Mouse (Mus musculus) bone marrow, adult 2 months (tissue): ENCODE data around the gene Fyco1.

Experiments used
- CTCF ChIP-seq: fragments of 200-500 bp; IDR thresholded peaks from 2 replicates; pipeline ENCODE4 v1.5.1; 2011; ENCODE audit warnings: low read length, control low read depth; ENCODE audit not compliant: control insufficient read depth, insufficient read depth
- POLR2A ChIP-seq: fragments of 200-500 bp; IDR thresholded peaks from 2 replicates; pipeline ENCODE4 v1.6.1; 2011; ENCODE audit warnings: low read depth, mild to moderate bottlenecking, control low read depth, low read length, borderline replicate concordance; ENCODE audit not compliant: control insufficient read depth

- TF ChIP-seq POLR2A (no peak), CTCF (no peak)
Observed at GRCm38 (mm10) chr9:123814326-123814725, 37.4 kb downstream of the Fyco1 start.
